7 mouse cellular contexts compared by ENCODE assay signal in the genomic region with DNA sequence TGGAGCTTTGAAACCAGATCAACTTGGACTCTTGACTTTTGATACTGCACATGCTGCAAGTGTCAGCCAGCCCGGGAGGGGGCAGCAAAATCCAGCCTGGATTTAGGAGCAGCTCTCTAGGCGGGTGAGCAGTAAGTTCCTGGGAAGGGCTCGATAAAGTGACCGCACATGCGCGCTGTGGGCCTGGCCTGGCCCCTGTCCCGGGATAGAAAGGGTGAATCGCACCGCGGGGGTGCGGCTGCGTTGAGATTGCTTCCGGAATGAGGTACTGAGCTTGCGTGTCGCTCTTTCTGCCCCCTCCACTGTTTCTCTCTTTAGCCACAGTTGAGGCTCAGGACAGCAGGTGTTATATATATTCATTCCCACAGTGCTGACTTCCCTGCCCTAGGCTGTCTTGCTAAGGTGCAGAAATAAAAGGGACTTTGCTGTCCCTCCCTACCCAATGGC. TPM values are rescaled to one million over a fixed set of nuclear protein-coding genes. Genes with fewer than 3 reads are reported as not detected.
DNase-seq lines count a peak whose midpoint lies in the region; ATAC-seq and TF ChIP-seq lines count a peak whose summit lies in the region.

No protein-coding gene starts in this region.

- no peak overlapping the region for H3K27ac ChIP-seq in intestine, embryonic 16.5 days (ENCODE audit: low read length)
- H3K27ac ChIP-seq in midbrain, embryonic 12.5 days (replicated peaks) = no peak overlapping the region
- H3K27ac ChIP-seq in small intestine, adult 2 months (ENCODE audit: insufficient read depth, low read depth, low read length) = no peak overlapping the region

- H3K36me3 ChIP-seq in intestine, embryonic 16.5 days (ENCODE audit: control insufficient read depth, insufficient read depth, low read length) = no peaks in the 10 kb centered on the region
- H3K36me3 ChIP-seq in midbrain, embryonic 12.5 days = no peaks in the 10 kb centered on the region
- H3K36me3 ChIP-seq in small intestine, adult 2 months (ENCODE audit: control insufficient read depth, insufficient read depth, low read length) = no peaks in the 10 kb centered on the region

- peak overlapping the region; percentile 46 for H3K4me3 ChIP-seq in intestine, embryonic 16.5 days (ENCODE audit: low read length)
- peak overlapping the region; percentile 44 for H3K4me3 ChIP-seq in midbrain, embryonic 12.5 days
- H3K4me3 ChIP-seq in small intestine, adult 2 months (ENCODE audit: low read depth, low read length) = peak overlapping the region; percentile 44

- H3K27me3 ChIP-seq in intestine, embryonic 16.5 days (replicated peaks; ENCODE audit: control insufficient read depth, insufficient read depth, low read length) = no peaks in the 10 kb centered on the region
- H3K27me3 ChIP-seq in midbrain, embryonic 12.5 days = peaks cover 9% of the 10 kb centered on the region
- H3K27me3 ChIP-seq in small intestine, adult 2 months (ENCODE audit: control insufficient read depth, insufficient read depth, low read length) = no peaks in the 10 kb centered on the region

- H3K4me1 ChIP-seq in intestine, embryonic 16.5 days (ENCODE audit: control insufficient read depth, insufficient read depth, low read length) = no peaks in the 10 kb centered on the region
- H3K4me1 ChIP-seq in midbrain, embryonic 12.5 days = peaks cover 8% of the 10 kb centered on the region; the same call in 1 of the 2 replicates
- H3K4me1 ChIP-seq in small intestine, adult 2 months (ENCODE audit: control insufficient read depth, insufficient read depth, insufficient read length, low read length) = peaks cover 2% of the 10 kb centered on the region; the same call in 1 of the 2 replicates

- peak; percentile 88; the same call in 1 of the 2 replicates for TF ChIP-seq CTCF in small intestine, adult 2 months (IDR thresholded peaks at IDR 0.05; ENCODE audit: extremely low read depth, insufficient read length, insufficient replicate concordance, low read depth, low read length)

- intact Hi-C loops in left cerebral cortex, postnatal 36 days (cut with DNase I) = loop anchor here (5.0 to 10.0 kb wide), 5 partner anchors 48 to 1101 kb away; partner anchors contain the start of genes Khdc1a, Mcm3 and Tmem14a

- no peaks in the 10 kb centered on the region for H3K9me3 ChIP-seq in intestine, embryonic 16.5 days (ENCODE audit: control insufficient read depth, low read length)
- no peaks in the 10 kb centered on the region for H3K9me3 ChIP-seq in midbrain, embryonic 12.5 days

- peak overlapping the region; percentile 57 for H3K9ac ChIP-seq in intestine, embryonic 16.5 days (ENCODE audit: low read depth, low read length)
- H3K9ac ChIP-seq in midbrain, embryonic 12.5 days (replicated peaks) = peak overlapping the region; percentile 48; the same call in 1 of the 2 replicates

- peak overlapping the region; percentile 63 for H3K4me2 ChIP-seq in intestine, embryonic 16.5 days (ENCODE audit: low read depth, low read length)
- peak overlapping the region; percentile 63 for H3K4me2 ChIP-seq in midbrain, embryonic 12.5 days (replicated peaks)

- under 1% methylated on average over 15 of the region's 15 CpGs for WGBS in intestine, embryonic 16.5 days
- WGBS in midbrain, embryonic 12.5 days = under 1% methylated on average over 15 of the region's 15 CpGs
- under 1% methylated on average over 15 of the region's 15 CpGs for WGBS in small intestine, adult 2 months

- peak; percentile 98 for ATAC-seq in intestine, embryonic 16.5 days
- ATAC-seq in midbrain, embryonic 12.5 days (ENCODE audit: low FRiP score, low read depth) = peak; percentile 96

- TF ChIP-seq POLR2A in small intestine, adult 2 months (IDR thresholded peaks at IDR 0.05; ENCODE audit: low read depth, low read length) = no peak

- peak; percentile 88 to 95 for DNase-seq in adrenal gland, adult (ENCODE audit: inconsistent age in 2 of 2, low spot score in 1 of 2)
- peak; percentile 93 for DNase-seq in embryo, embryonic 10.5 days (ENCODE audit: low spot score)
- DNase-seq in gastrocnemius, postnatal 4 days (ENCODE audit: low spot score in 2 of 2) = peak; percentile 76 to 84
- peak; percentile 83 to 86 for DNase-seq in left cerebral cortex, postnatal 36 days (ENCODE audit: low spot score in 2 of 2)

RNA-seq across cellular contexts. Expression of gene Tmem14a, which starts 52.1 kb away (rescaled TPM):
- total RNA-seq in gastrocnemius, postnatal 4 days (2021) = 1 to 10 TPM; 2.1 to 2.6 TPM
- 12.8 and 14.1 TPM in 2 replicates for polyA plus RNA-seq in intestine, embryonic 16.5 days (2015; fragmentation: Nextera tagmentation; extraction: Ambion mirVana)
- total RNA-seq in left cerebral cortex, postnatal 36 days (2021) = 10 to 100 TPM; 40.4 to 50.9 TPM
- 12.6 and 12.7 TPM in 2 replicates for polyA plus RNA-seq in midbrain, embryonic 12.5 days (2016; fragmentation: Nextera tagmentation; extraction: Ambion mirVana)
- polyA plus RNA-seq in small intestine, adult 2 months (2012; rRNA removed) = 1.1 and 2.2 TPM in 2 replicates
